Mouse (Mus musculus) sigmoid colon, adult 10 weeks (tissue): ENCODE results near the gene Tek. TPM values are rescaled to one million over a fixed set of nuclear protein-coding genes. Genes with fewer than 3 reads are reported as not detected.

Source experiments
- polyA plus RNA-seq: library from polyadenylated mRNA; stranded (reverse); fragments of 350-450 nt; fragmentation: Illumina TruSeq; extraction: RNeasy Lipid Tissue Mini Kit (QIAGEN cat#74804); gene quantifications from one replicate; pipeline ENCODE4 v1.2.3, GENCODE M21; 2014; ENCODE audit warnings: low read depth, low replicate concordance

Tek gene
- 10.1 TPM for polyA plus RNA-seq

DNA sequence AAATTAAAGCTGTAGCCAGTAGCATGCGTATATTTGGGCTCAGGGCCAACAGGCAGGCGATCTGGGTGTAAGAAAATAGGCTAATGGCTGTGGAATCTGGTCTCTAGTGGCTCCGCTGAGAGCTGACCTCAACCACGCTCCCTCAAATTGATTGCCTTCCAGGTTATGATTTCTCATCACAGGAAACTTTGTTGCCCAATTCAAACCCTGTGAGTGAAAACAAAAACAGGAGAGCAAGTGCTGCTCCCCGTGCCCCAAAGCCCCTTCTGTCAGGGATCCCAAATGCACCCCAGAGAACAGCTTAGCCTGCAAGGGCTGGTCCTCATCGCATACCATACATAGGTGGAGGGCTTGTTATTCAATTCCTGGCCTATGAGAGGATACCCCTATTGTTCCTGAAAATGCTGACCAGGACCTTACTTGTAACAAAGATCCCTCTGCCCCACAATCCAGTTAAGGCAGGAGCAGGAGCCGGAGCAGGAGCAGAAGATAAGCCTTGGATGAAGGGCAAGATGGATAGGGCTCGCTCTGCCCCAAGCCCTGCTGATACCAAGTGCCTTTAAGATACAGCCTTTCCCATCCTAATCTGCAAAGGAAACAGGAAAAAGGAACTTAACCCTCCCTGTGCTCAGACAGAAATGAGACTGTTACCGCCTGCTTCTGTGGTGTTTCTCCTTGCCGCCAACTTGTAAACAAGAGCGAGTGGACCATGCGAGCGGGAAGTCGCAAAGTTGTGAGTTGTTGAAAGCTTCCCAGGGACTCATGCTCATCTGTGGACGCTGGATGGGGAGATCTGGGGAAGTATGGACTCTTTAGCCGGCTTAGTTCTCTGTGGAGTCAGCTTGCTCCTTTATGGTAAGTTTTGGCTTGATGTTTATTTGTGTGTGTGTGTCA is at the start of gene Tek:
Tek (plus strand) TSS at position 452 of the 894 bp plus-strand sequence.

Other genes with a start within 250 kb of the Tek start
- gene Gm10306, start 182.7 kb upstream of the Tek start, polyA plus RNA-seq = not detected
- gene Caap1, start 182.5 kb upstream of the Tek start, polyA plus RNA-seq = 33.9 TPM
- gene Plaa, start 136.0 kb upstream of the Tek start, polyA plus RNA-seq = 125 TPM
- 41.5 TPM for gene Ift74, start 124.8 kb upstream of the Tek start, polyA plus RNA-seq
- 291 TPM for gene Lrrc19, start 89.1 kb upstream of the Tek start, polyA plus RNA-seq
- gene Eqtn, start 189.6 kb downstream of the Tek start, polyA plus RNA-seq = 0.69 TPM
- 48.0 TPM for gene Mysm1, start 239.8 kb downstream of the Tek start, polyA plus RNA-seq